Mouse (Mus musculus) erythroblast, embryonic 14.5 days (primary cell): ENCODE measurements around the gene Ccnd2. TPM values are rescaled to one million over a fixed set of nuclear protein-coding genes. Genes with fewer than 3 reads are reported as not detected.

ENCODE experiments used
- H3K27me3 ChIP-seq: 2 replicates; pipeline ENCODE4 v1.6.1; 2012; ENCODE audit warnings: inconsistent platforms; ENCODE audit not compliant: control insufficient read depth
- H3K36me3 ChIP-seq: 2 replicates; pipeline ENCODE4 v1.6.1; 2012; ENCODE audit warnings: mild to moderate bottlenecking, inconsistent platforms; ENCODE audit not compliant: control insufficient read depth
- H3K4me1 ChIP-seq: 2 replicates; pipeline ENCODE4 v1.6.1; 2012; ENCODE audit warnings: inconsistent platforms; ENCODE audit not compliant: control insufficient read depth
- H3K4me3 ChIP-seq: replicated peaks from 2 replicates; pipeline ENCODE3; 2012; ENCODE audit warnings: moderate library complexity, mild to moderate bottlenecking, inconsistent platforms
- H3K9me3 ChIP-seq: 2 replicates; pipeline ENCODE4 v1.6.1; 2012; ENCODE audit warnings: low read length, inconsistent platforms, mixed read lengths; ENCODE audit not compliant: control insufficient read depth
- GATA1 ChIP-seq: IDR thresholded peaks from 2 replicates; pipeline ENCODE4 v1.6.1; 2012; ENCODE audit warnings: low read length, inconsistent platforms, mixed read lengths
- TAL1 ChIP-seq: IDR thresholded peaks from 3 replicates; pipeline ENCODE4 v1.6.1; 2012; ENCODE audit warnings: low read length, inconsistent platforms, mixed read lengths
- polyA plus RNA-seq: library from polyadenylated mRNA; stranded (reverse); fragments of >175 nt; gene quantifications from 2 replicates; pipeline ENCODE4 v1.2.3, GENCODE M21; 2012

Gene Ccnd2
- polyA plus RNA-seq, 1 experiment: 0.74 TPM

DNA sequence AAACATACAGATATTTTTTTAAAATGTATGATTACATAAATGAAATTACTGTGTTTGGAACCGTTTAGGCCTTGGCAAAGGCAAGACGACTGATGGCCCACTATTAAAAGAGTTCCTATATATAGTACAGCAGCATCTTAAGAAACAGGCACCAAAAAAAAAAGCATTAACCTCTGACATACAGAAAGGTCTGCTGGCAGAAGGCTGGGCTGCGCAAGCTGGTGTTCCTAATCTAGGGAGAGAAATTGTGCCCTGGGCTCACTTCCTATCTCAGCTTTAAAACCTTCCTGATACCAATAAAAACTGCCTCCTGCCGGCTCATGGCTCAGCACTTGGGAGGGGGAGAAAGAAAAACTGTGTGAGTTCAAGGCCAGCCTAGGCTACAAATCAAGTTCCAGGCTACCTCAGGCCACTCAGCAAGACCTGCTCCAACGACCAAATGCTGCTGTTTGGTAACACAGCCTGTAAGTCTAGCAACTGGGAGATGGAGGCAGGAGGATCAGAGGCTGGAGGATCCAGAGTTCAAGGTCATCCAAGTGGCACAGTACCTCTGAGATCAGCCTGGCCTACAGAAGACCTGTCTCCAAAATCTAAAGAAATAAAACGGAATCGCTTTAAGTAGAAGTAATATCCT is 47.5 kb downstream of the Ccnd2 start:
- no peaks in the 10 kb centered on the region for H3K36me3 ChIP-seq
- peaks cover 10% of the 10 kb centered on the region for H3K27me3 ChIP-seq
- peaks cover 3% of the 10 kb centered on the region for H3K4me1 ChIP-seq
- TF ChIP-seq GATA1 (no peak), TAL1 (no peak)
- no peaks in the 10 kb centered on the region for H3K9me3 ChIP-seq
- H3K4me3 ChIP-seq: no peak overlapping the region

DNA sequence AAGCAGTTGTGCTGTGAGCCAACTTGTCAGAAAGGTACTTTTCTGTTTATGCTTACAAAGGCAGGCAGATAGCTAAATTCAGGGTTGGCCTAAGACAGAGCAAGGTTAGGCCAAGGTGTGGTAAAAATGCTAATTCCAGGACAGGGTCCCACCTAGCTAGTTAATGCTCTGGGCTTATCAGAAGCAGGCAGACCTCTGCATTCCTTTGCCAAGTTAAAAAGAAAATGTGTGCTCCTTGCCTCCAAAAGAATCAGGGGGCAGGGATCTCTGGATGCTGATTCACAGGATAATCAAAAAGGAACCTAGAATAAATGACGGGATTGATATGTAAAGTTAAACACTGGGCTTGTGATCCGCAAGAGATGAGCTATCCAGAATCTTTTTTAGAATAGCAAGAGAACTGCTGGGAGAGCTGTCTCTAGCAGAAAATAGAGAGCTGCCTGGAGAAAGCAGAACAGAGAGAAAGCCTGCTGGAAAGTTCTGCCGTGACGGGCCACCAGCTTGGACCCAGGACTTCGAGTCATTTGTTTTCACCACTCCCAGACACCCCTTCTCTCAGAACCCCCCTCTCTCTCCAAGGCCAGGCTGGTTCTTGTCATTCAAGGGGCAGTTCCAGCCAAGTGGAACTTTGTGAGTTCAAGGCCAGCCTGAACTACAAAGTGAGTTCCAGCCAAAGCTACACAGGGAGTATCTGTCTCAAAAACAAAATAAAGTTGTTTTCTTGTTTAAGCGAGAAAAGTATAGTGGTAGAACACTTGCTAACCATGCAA is 48.3 kb downstream of the Ccnd2 start:
- H3K4me1 ChIP-seq: no peaks in the 10 kb centered on the region
- no peaks in the 10 kb centered on the region for H3K9me3 ChIP-seq
- no peaks in the 10 kb centered on the region for H3K36me3 ChIP-seq
- H3K4me3 ChIP-seq: no peak overlapping the region
- no peak for TF ChIP-seq TAL1
- TF ChIP-seq GATA1: no peak
- peaks cover 2% of the 10 kb centered on the region for H3K27me3 ChIP-seq

DNA sequence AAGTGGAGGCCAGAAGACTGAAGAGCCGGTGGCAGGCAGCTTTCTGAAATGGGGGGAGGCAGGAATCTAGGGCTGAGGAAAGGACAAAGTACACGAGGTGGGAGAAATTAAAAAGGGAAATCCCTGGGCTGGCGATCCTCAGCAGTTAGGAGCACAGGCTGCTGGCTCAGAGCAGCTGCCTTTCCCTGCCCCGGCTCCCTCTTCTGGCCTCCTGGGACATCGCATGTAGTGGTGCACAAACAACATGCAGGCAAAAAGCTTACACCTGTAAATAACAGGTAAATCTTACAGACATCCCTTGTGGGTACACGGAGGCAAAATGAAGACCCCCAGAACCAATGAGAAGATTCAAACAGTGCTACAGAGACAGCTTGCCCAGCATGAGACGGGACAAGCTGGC is 57.4 kb downstream of the Ccnd2 start:
- no peaks in the 10 kb centered on the region for H3K27me3 ChIP-seq
- H3K36me3 ChIP-seq: no peaks in the 10 kb centered on the region
- no peak overlapping the region for H3K4me3 ChIP-seq
- TF ChIP-seq TAL1 (no peak), GATA1 (no peak)
- no peaks in the 10 kb centered on the region for H3K9me3 ChIP-seq
- H3K4me1 ChIP-seq: no peaks in the 10 kb centered on the region

DNA sequence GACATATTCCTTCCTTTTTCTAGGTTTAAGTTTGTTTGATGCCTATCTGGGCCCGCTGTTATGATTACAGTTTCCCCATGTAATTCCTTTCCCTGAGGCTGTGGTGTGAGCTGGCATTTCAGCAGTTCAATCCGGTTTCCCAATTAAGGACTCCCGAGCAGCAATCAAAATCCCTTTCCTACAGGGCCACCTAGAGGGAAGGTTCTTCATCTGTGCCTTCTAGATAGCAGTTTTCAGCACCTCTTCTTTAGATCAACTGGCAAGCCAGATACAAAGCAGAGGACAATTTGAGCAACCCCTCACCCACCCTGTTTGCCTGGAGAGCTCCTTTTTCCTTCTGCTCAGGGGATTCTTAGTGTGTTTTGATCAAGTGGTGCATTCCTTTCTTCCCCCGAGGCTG is 65.3 kb downstream of the Ccnd2 start:
- Histone ChIP-seq H3K36me3 (no peaks in the 10 kb centered on the region), H3K4me1 (no peaks in the 10 kb centered on the region), H3K9me3 (no peaks in the 10 kb centered on the region), H3K4me3 (no peak overlapping the region), H3K27me3 (peaks cover 2% of the 10 kb centered on the region; the same call in 1 of the 2 replicates)
- no peak for TF ChIP-seq GATA1
- no peak for TF ChIP-seq TAL1

DNA sequence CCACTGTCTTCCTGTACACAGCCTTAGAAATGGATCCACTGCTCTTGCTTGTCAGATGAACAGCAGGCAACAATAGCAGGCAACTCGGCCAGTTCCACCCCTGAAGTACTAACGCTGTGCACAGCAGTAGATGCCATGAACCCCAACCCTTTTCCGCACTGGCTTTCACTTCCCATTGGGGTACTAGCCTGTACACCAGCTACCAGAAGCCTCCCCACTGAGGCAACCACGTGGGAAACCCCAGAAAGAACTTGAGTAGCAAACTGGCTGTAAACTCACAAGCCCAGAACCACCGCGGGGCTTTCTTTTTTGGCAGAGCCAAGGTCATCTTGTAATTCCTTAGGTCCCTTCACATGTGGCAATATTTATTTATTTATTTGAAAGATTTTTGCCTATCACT is 70.2 kb downstream of the Ccnd2 start:
- TF ChIP-seq GATA1 (no peak), TAL1 (no peak)
- Histone ChIP-seq H3K9me3 (no peaks in the 10 kb centered on the region), H3K36me3 (no peaks in the 10 kb centered on the region)

DNA sequence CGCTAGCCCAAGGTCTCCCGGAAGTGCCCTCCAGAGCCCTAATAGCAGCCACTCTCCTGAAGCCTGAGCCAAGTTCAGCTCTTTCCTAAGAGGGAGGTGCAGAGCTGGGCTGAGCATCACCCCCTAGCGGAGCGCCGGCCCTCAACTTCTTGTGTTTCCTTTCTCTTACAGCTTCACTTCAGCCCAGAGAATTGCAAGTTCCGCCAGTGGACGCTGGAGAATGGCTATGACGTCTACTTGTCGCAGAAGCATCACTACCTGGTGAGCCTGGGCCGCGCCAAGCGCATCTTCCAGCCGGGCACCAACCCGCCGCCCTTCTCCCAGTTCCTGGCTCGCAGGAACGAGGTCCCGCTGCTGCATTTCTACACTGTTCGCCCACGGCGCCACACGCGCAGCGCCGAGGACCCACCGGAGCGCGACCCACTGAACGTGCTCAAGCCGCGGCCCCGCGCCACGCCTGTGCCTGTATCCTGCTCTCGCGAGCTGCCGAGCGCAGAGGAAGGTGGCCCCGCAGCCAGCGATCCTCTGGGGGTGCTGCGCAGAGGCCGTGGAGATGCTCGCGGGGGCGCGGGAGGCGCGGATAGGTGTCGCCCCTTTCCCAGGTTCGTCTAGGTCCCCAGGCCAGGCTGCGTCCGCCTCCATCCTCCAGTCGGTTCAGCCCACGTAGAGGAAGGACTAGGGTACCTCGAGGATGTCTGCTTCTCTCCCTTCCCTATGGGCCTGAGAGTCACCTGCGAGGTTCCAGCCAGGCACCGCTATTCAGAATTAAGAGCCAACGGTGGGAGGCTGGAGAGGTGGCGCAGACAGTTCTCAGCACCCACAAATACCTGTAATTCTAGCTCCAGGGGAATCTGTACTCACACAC is 71.9 kb downstream of the Ccnd2 start:
- TF ChIP-seq GATA1 (no peak), TAL1 (no peak)
- Histone ChIP-seq H3K9me3 (no peaks in the 10 kb centered on the region), H3K27me3 (peaks cover 25% of the 10 kb centered on the region), H3K4me3 (no peak overlapping the region), H3K36me3 (no peaks in the 10 kb centered on the region), H3K4me1 (no peaks in the 10 kb centered on the region)

More for the DNA sequence above, 70.2 kb downstream of the Ccnd2 start:
- no peaks in the 10 kb centered on the region for H3K4me1 ChIP-seq
- H3K4me3 ChIP-seq: no peak overlapping the region
- peaks cover 25% of the 10 kb centered on the region for H3K27me3 ChIP-seq

Other genes with a start within 250 kb of the Ccnd2 start
- gene Dyrk4, start 230.4 kb downstream of the Ccnd2 start, polyA plus RNA-seq: not detected in 2 replicates
- 5.5 and 6.1 TPM in 2 replicates for gene Rad51ap1, start 212.6 kb downstream of the Ccnd2 start, polyA plus RNA-seq
- gene D6Wsu163e, start 212.2 kb downstream of the Ccnd2 start, polyA plus RNA-seq: 0.33 and 0.91 TPM in 2 replicates
- gene Fgf6, start 136.6 kb downstream of the Ccnd2 start, polyA plus RNA-seq: not detected in 2 replicates
- gene Fgf23, start 79.3 kb downstream of the Ccnd2 start, polyA plus RNA-seq: not detected in 2 replicates
- gene Tigar, start 42.6 kb downstream of the Ccnd2 start, polyA plus RNA-seq: not detected in 2 replicates